Mouse (Mus musculus): Measurements from ENCODE around the gene Fstl5.

Fstl5 gene

GRCm38 (mm10) chr3:76508811-76509210 lies 434.7 kb downstream of the Fstl5 start:
- DNase-seq (ENCODE audit: low read depth, low spot score): no peak

- DNase-seq (ENCODE audit: low read depth, low spot score): no peak
These were observed 493.3 kb downstream of the Fstl5 start for GRCm38 (mm10) chr3:76567346-76567745.

GRCm38 (mm10) chr3:76572478-76572877 lies 498.4 kb downstream of the Fstl5 start:
- DNase-seq (ENCODE audit: low read depth, low spot score): no peak

GRCm38 (mm10) chr3:76572920-76573541 lies 499.0 kb downstream of the Fstl5 start:
- no peak for DNase-seq (ENCODE audit: low read depth, low spot score)

GRCm38 (mm10) chr3:76593148-76593547 lies 519.1 kb downstream of the Fstl5 start:
- no peak for DNase-seq (ENCODE audit: low read depth, low spot score)

- no peak for DNase-seq (ENCODE audit: low read depth, low spot score)
These were observed 546.0 kb downstream of the Fstl5 start for GRCm38 (mm10) chr3:76620044-76620443.

- DNase-seq (ENCODE audit: low read depth, low spot score): no peak
These were observed 580.2 kb downstream of the Fstl5 start for GRCm38 (mm10) chr3:76654243-76654642.

- DNase-seq (ENCODE audit: low read depth, low spot score): no peak
These were observed 596.8 kb downstream of the Fstl5 start for GRCm38 (mm10) chr3:76670859-76671258.

GRCm38 (mm10) chr3:76676006-76676405 lies 601.9 kb downstream of the Fstl5 start:
- no peak for DNase-seq (ENCODE audit: low read depth, low spot score)

GRCm38 (mm10) chr3:76679853-76680545 lies 605.9 kb downstream of the Fstl5 start:
- DNase-seq (ENCODE audit: low read depth, low spot score): no peak

- DNase-seq (ENCODE audit: low read depth, low spot score): no peak
These were observed 606.4 kb downstream of the Fstl5 start for GRCm38 (mm10) chr3:76680546-76680883.

GRCm38 (mm10) chr3:76697134-76697629 lies 623.1 kb downstream of the Fstl5 start:
- no peak for DNase-seq (ENCODE audit: low read depth, low spot score)

GRCm38 (mm10) chr3:76739221-76739620 lies 665.2 kb downstream of the Fstl5 start:
- DNase-seq (ENCODE audit: low read depth, low spot score): no peak

All from retina, adult 2 months (tissue).